ENCODE assay signal across 10 mouse cellular contexts in genomic region chr5:74979586-74979985, GRCm38 (mm10).
DNase-seq lines count a peak whose midpoint lies in the region; ATAC-seq and TF ChIP-seq lines count a peak whose summit lies in the region.
"Had no signal": no experiment of that assay in that cellular context is flagged by ENCODE, and none has a peak within 500 bp of the region (broad histone marks: within the 10 kb centered on the region; RNA-seq: fewer than 3 reads in every experiment).

No protein-coding gene starts in this region.

- no peak for ATAC-seq in heart, embryonic 15.5 days (replicated peaks; ENCODE audit: insufficient number of reproducible peaks, insufficient read depth, low FRiP score, low read depth)
- ATAC-seq in liver, postnatal 0 days, result peak; percentile 46; the same call in 1 of the 2 replicates
- no peak for ATAC-seq in liver, embryonic 11.5 days (replicated peaks; ENCODE audit: low FRiP score)
- ATAC-seq in embryonic facial prominence, embryonic 12.5 days (ENCODE audit: insufficient number of reproducible peaks, insufficient read depth, low FRiP score, low TSS enrichment), result no peak
- no peak for ATAC-seq in hindbrain, embryonic 16.5 days

- 0 out of 2 replicates have a peak, but pooled peaks have one; percentile 31 for TF ChIP-seq EP300 in liver, postnatal 0 days (IDR thresholded peaks at IDR 0.05; ENCODE audit: low read depth)

- intact Hi-C loops in heart, postnatal 25 days (cut with DNase I), result no loop called here

- H3K36me3 ChIP-seq in heart, embryonic 15.5 days, result no peaks in the 10 kb centered on the region
- H3K36me3 ChIP-seq in liver, postnatal 0 days (replicated peaks; ENCODE audit: insufficient read depth, low read length), result no peaks in the 10 kb centered on the region
- no peaks in the 10 kb centered on the region for H3K36me3 ChIP-seq in liver, embryonic 11.5 days (ENCODE audit: control insufficient read depth, insufficient read depth, low read length)
- H3K36me3 ChIP-seq in embryonic facial prominence, embryonic 12.5 days, result no peaks in the 10 kb centered on the region
- no peaks in the 10 kb centered on the region for H3K36me3 ChIP-seq in hindbrain, embryonic 16.5 days (ENCODE audit: control insufficient read depth, insufficient read depth, low read length)
- H3K36me3 ChIP-seq in thymus, adult 2 months (ENCODE audit: control insufficient read depth, insufficient read depth, low read length), result no peaks in the 10 kb centered on the region

- TF ChIP-seq CTCF in liver, postnatal 0 days (IDR thresholded peaks at IDR 0.05; ENCODE audit: low read depth), result no peak
- TF ChIP-seq CTCF in thymus, adult 2 months (IDR thresholded peaks at IDR 0.05; ENCODE audit: borderline replicate concordance, control insufficient read depth, extremely low read depth, insufficient read depth, low read length, poor library complexity), result no peak

- H3K27ac ChIP-seq in heart, embryonic 15.5 days, result peak overlapping the region; percentile 51; the same call in 1 of the 2 replicates
- peak overlapping the region; percentile 50; the same call in 1 of the 2 replicates for H3K27ac ChIP-seq in liver, postnatal 0 days (ENCODE audit: low read depth)
- H3K27ac ChIP-seq in liver, embryonic 11.5 days (ENCODE audit: low read depth, low read length), result no peak overlapping the region
- H3K27ac ChIP-seq in embryonic facial prominence, embryonic 12.5 days, result 0 out of 2 replicates have a peak overlapping the region, but pooled peaks have one; percentile 56
- peak overlapping the region; percentile 23; the same call in 1 of the 2 replicates for H3K27ac ChIP-seq in hindbrain, embryonic 16.5 days (ENCODE audit: low read depth, low read length)
- no peak overlapping the region for H3K27ac ChIP-seq in thymus, adult 2 months (ENCODE audit: control insufficient read depth, insufficient read depth, low read length)
- H3K27ac ChIP-seq: macrophage had no signal

- no peak for DNase-seq in heart, postnatal 25 days (ENCODE audit: low spot score)
- peak; percentile 18 for DNase-seq in liver, postnatal 0 days
- DNase-seq in liver, embryonic 11.5 days (ENCODE audit: low spot score), result no peak
- no peak for DNase-seq in urinary bladder, postnatal 10 days (ENCODE audit: low spot score)
- DNase-seq in thymus, adult 2 months, result no peak
- DNase-seq: adrenal gland, postnatal 14 days had no signal

- 39% methylated on average over 7 of the region's 7 CpGs for WGBS in heart, embryonic 15.5 days
- 33% methylated on average over 7 of the region's 7 CpGs for WGBS in liver, postnatal 0 days (ENCODE audit: insufficient replicate concordance)
- WGBS in liver, embryonic 11.5 days, result 35% methylated on average over 7 of the region's 7 CpGs
- 19% methylated on average over 7 of the region's 7 CpGs for WGBS in embryonic facial prominence, embryonic 12.5 days
- WGBS in hindbrain, embryonic 16.5 days, result 30% methylated on average over 7 of the region's 7 CpGs
- WGBS in thymus, adult 2 months, result 53% methylated on average over 7 of the region's 7 CpGs

- H3K9me3 ChIP-seq in heart, embryonic 15.5 days (replicated peaks), result no peaks in the 10 kb centered on the region
- H3K9me3 ChIP-seq in liver, postnatal 0 days (ENCODE audit: low read length), result no peaks in the 10 kb centered on the region
- no peaks in the 10 kb centered on the region for H3K9me3 ChIP-seq in liver, embryonic 11.5 days (ENCODE audit: control insufficient read depth, low read length)
- no peaks in the 10 kb centered on the region for H3K9me3 ChIP-seq in embryonic facial prominence, embryonic 12.5 days
- H3K9me3 ChIP-seq in hindbrain, embryonic 16.5 days (ENCODE audit: control insufficient read depth, low read length), result no peaks in the 10 kb centered on the region

- no peak overlapping the region for H3K9ac ChIP-seq in heart, embryonic 15.5 days
- H3K9ac ChIP-seq in liver, postnatal 0 days (replicated peaks), result no peak overlapping the region
- H3K9ac ChIP-seq in liver, embryonic 11.5 days (ENCODE audit: low read depth, low read length), result no peak overlapping the region
- no peak overlapping the region for H3K9ac ChIP-seq in embryonic facial prominence, embryonic 12.5 days
- peak overlapping the region; percentile 17; the same call in 1 of the 2 replicates for H3K9ac ChIP-seq in hindbrain, embryonic 16.5 days (ENCODE audit: low read depth, low read length)

- peaks cover 9% of the 10 kb centered on the region; the same call in 1 of the 2 replicates for H3K27me3 ChIP-seq in heart, embryonic 15.5 days
- no peaks in the 10 kb centered on the region for H3K27me3 ChIP-seq in liver, postnatal 0 days (ENCODE audit: insufficient read depth, low read length)
- H3K27me3 ChIP-seq in liver, embryonic 11.5 days (replicated peaks; ENCODE audit: control insufficient read depth, insufficient read depth, low read length), result no peaks in the 10 kb centered on the region
- no peaks in the 10 kb centered on the region for H3K27me3 ChIP-seq in embryonic facial prominence, embryonic 12.5 days
- peaks cover 10% of the 10 kb centered on the region for H3K27me3 ChIP-seq in hindbrain, embryonic 16.5 days (replicated peaks; ENCODE audit: control insufficient read depth, insufficient read depth, low read length)
- no peaks in the 10 kb centered on the region; the same call in 1 of the 2 replicates for H3K27me3 ChIP-seq in thymus, adult 2 months (ENCODE audit: control insufficient read depth, insufficient read depth, low read length)

- no peak overlapping the region for H3K4me3 ChIP-seq in heart, embryonic 15.5 days
- H3K4me3 ChIP-seq in liver, postnatal 0 days (ENCODE audit: low read depth, low read length), result no peak overlapping the region
- H3K4me3 ChIP-seq in liver, embryonic 11.5 days (ENCODE audit: low read depth, low read length), result no peak overlapping the region
- no peak overlapping the region for H3K4me3 ChIP-seq in embryonic facial prominence, embryonic 12.5 days
- H3K4me3 ChIP-seq in hindbrain, embryonic 16.5 days (ENCODE audit: low read length), result no peak overlapping the region
- H3K4me3 ChIP-seq in thymus, adult 2 months (ENCODE audit: control insufficient read depth, insufficient read depth, low read length), result no peak overlapping the region

- H3K4me1 ChIP-seq in heart, embryonic 15.5 days (replicated peaks), result peaks cover 15% of the 10 kb centered on the region
- peaks cover 4% of the 10 kb centered on the region; the same call in 1 of the 2 replicates for H3K4me1 ChIP-seq in liver, postnatal 0 days (ENCODE audit: insufficient read depth)
- H3K4me1 ChIP-seq in liver, embryonic 11.5 days (replicated peaks; ENCODE audit: control insufficient read depth, insufficient read depth, low read length), result no peaks in the 10 kb centered on the region
- peaks cover 30% of the 10 kb centered on the region for H3K4me1 ChIP-seq in embryonic facial prominence, embryonic 12.5 days
- peaks cover 17% of the 10 kb centered on the region for H3K4me1 ChIP-seq in hindbrain, embryonic 16.5 days (ENCODE audit: control insufficient read depth, insufficient read depth, low read depth, low read length)
- no peaks in the 10 kb centered on the region for H3K4me1 ChIP-seq in thymus, adult 2 months (replicated peaks; ENCODE audit: control insufficient read depth, insufficient read depth, low read length)

- TF ChIP-seq POLR2A in thymus, adult 2 months (IDR thresholded peaks at IDR 0.05; ENCODE audit: control insufficient read depth, extremely low read depth, insufficient read depth, low read length, poor library complexity), result no peak

- no peak overlapping the region for H3K4me2 ChIP-seq in heart, embryonic 15.5 days
- no peak overlapping the region for H3K4me2 ChIP-seq in liver, postnatal 0 days (ENCODE audit: low read depth, low read length)
- no peak overlapping the region for H3K4me2 ChIP-seq in liver, embryonic 11.5 days
- 0 out of 2 replicates have a peak overlapping the region, but pooled peaks have one; percentile 9 for H3K4me2 ChIP-seq in embryonic facial prominence, embryonic 12.5 days (replicated peaks)
- H3K4me2 ChIP-seq in hindbrain, embryonic 16.5 days (ENCODE audit: low read length), result peak overlapping the region; percentile 12; the same call in 1 of the 2 replicates

Comparison
In these comparisons a context has a peak if more than half of its experiments do, and no peak if none do; other contexts are left out.
1. H3K27ac ChIP-seq: peak in heart, embryonic 15.5 days (single experiment), liver, postnatal 0 days (single experiment), embryonic facial prominence, embryonic 12.5 days (single experiment) and hindbrain, embryonic 16.5 days (single experiment); none in liver, embryonic 11.5 days (single experiment) and thymus, adult 2 months (single experiment).
2. H3K4me2 ChIP-seq: peak in embryonic facial prominence, embryonic 12.5 days (single experiment) and hindbrain, embryonic 16.5 days (single experiment); none in heart, embryonic 15.5 days (single experiment), liver, postnatal 0 days (single experiment) and liver, embryonic 11.5 days (single experiment).